Mouse (Mus musculus): Measurements from ENCODE around the gene Cbr4.

GRCm38 (mm10) chr8:61528197-61528596 is 40.7 kb downstream of the Cbr4 start:
- TF ChIP-seq POLR2A (IDR thresholded peaks at IDR 0.05; ENCODE audit: insufficient read depth, low read length) (no peak), CTCF (IDR thresholded peaks at IDR 0.05; ENCODE audit: low read depth, low read length) (no peak)
